Mouse (Mus musculus) megakaryocyte, embryonic 14.5 days (primary cell): ENCODE results near the gene 1700018B08Rik.

Experiments used
- FLI1 ChIP-seq: IDR thresholded peaks from 2 replicates; pipeline ENCODE4 v1.6.1; 2012; ENCODE audit warnings: low read length, inconsistent platforms, mixed read lengths
- GATA1 ChIP-seq: IDR thresholded peaks from 3 replicates; pipeline ENCODE4 v1.6.1; 2012; ENCODE audit warnings: mixed read lengths, low read length, inconsistent platforms, borderline replicate concordance

DNA sequence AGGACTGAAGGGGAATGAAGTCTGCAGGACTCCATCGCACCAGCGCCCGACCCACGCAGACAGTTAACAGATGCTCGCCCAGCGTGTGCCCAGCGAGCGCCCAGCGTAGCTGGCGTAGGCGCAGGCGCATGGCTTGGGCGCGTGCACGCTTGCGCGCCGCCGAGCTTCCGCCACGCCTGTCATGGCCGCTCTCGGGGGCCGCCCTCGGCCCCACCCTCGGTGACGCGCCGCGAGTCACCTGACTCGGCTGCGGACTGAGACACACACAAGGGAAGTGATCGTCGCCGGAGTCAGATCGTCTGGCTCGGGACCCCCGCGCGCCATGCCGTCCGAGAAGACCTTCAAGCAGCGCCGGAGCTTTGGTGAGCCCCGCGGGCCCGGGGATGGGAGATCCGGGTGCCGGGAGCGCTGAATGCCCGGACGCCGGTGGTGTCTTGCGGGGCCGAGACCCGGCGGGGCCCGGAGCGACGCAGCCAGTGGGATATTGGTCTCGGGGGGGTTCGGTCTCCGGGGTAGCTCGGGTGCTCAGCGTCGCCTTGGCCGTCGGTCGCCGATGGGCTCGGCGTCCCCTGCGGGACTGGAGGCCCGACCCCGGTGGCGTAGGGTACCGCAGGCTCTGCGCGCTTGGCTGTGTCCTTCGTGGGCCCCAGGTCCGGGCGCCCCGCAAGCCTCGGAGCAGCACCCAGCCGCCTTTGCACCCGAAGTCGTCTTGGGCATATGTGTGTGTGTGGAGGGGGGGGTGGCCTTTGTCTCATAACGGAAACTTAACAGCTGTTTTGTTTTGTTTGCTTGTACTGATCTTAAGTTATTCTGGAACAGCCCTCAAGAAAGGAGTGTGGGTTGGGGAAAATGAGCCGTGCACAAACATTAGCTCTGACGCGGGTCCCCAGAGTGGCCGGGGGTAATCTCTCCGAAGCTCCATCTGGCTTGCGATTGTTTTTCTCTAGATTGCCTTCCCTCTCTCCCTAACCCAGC, 46.4 kb upstream of the 1700018B08Rik start, which contains the start of gene Map1lc3b:
- TF ChIP-seq FLI1 (no peak), GATA1 (no peak)
